Mouse (Mus musculus) heart, postnatal 0 days (tissue): ENCODE results near the gene Adcy1.

Experiments used
- CTCF ChIP-seq: IDR thresholded peaks from 2 replicates; pipeline ENCODE4 v1.5.1; 2016; ENCODE audit warnings: antibody characterized with exemption, control low read depth, low read depth
- EP300 ChIP-seq: IDR thresholded peaks from 2 replicates; pipeline ENCODE4 v1.6.1; 2016; ENCODE audit warnings: antibody characterized with exemption, low read depth

GRCm38 (mm10) chr11:7064484-7065185 is 1.3 kb downstream of the Adcy1 start:
- no peak for TF ChIP-seq EP300
- no peak for TF ChIP-seq CTCF
